Mouse (Mus musculus): ENCODE data around the gene 9230102O04Rik.

DNA sequence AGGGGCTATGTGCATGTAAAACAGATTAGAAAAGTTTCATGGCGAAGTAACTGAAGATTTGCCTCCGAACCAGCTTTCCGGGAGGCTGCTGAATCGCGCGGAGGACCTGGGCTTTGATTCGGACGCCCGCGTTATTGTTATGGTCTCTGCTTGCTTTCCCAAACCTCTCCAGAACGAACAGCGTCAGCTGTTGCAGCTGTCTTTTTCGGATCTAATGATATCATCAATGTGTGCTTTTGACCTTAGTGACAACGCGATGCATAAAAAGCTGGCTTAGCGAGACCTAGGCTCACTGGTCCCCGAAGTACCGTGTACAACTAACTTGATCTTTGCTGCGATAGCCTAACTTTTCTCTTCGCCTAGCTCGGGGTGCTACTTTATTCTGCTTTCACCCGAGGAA, 10.2 kb downstream of the 9230102O04Rik start:
- TF ChIP-seq POLR2A (IDR thresholded peaks at IDR 0.05; ENCODE audit: low read depth, low read length) (no peak), CTCF (IDR thresholded peaks at IDR 0.05; ENCODE audit: borderline replicate concordance, insufficient read depth, low read length) (no peak)
